Mouse (Mus musculus) MEL (cell line): ENCODE measurements around the gene Rbm5. TPM values are rescaled to one million over a fixed set of nuclear protein-coding genes. Genes with fewer than 3 reads are reported as not detected.
A peak's percentile ranks its signal among the peaks of the same experiment; 100 is the strongest.

Source experiments
- DNase-seq: peaks from one replicate; pipeline ENCODE4 v3.0.0; 2011; ENCODE audit warnings: low read depth, low spot score
- H3K27ac ChIP-seq: 2 replicates; pipeline ENCODE4 v1.5.1; 2012; ENCODE audit warnings: low read depth, mild to moderate bottlenecking, control low read depth, low read length, moderate library complexity; ENCODE audit not compliant: control insufficient read depth
- H3K27me3 ChIP-seq, 2 experiments: fragments of 150-350 bp in 1 of 2; sonication (generic) in 1 of 2; 2 replicates each; pipeline ENCODE4 v1.6.1; 2012; ENCODE audit warnings: low read length in 2 of 2, mild to moderate bottlenecking in 2 of 2, improper control_type of control experiment in 1 of 2, moderate library complexity in 1 of 2; ENCODE audit not compliant: insufficient read depth in 2 of 2, control insufficient read depth in 1 of 2
- H3K36me3 ChIP-seq, 2 experiments: 2 replicates each; pipeline ENCODE4 v1.6.1; 2012 to 2014; ENCODE audit warnings: low read length in 2 of 2, improper control_type of control experiment in 1 of 2, inconsistent platforms in 1 of 2, mild to moderate bottlenecking in 1 of 2; ENCODE audit not compliant: insufficient read depth in 2 of 2, control insufficient read depth in 1 of 2
- H3K4me1 ChIP-seq, 2 experiments: fragments of 150-350 bp in 1 of 2; sonication (generic) in 1 of 2; 2 replicates each; pipeline ENCODE4 v1.6.1; 2012; ENCODE audit warnings: low read length in 2 of 2, improper control_type of control experiment in 1 of 2, mild to moderate bottlenecking in 1 of 2; ENCODE audit not compliant: insufficient read depth in 2 of 2, control insufficient read depth in 1 of 2
- H3K4me3 ChIP-seq, 2 experiments: fragments of 150-350 bp in 1 of 2; sonication (generic) in 1 of 2; 2 replicates each; pipeline ENCODE4 v1.5.1; 2012; ENCODE audit warnings: low read depth in 2 of 2, low read length in 2 of 2, mild to moderate bottlenecking in 2 of 2, moderate library complexity in 2 of 2, control low read depth in 1 of 2, improper control_type of control experiment in 1 of 2; ENCODE audit not compliant: control insufficient read depth in 1 of 2, insufficient read depth in 1 of 2
- H3K79me2 ChIP-seq: 2 replicates; pipeline ENCODE4 v1.6.1; 2012; ENCODE audit warnings: mild to moderate bottlenecking, low read length, moderate library complexity; ENCODE audit not compliant: control insufficient read depth, poor library complexity, insufficient read depth
- H3K9ac ChIP-seq: 2 replicates; pipeline ENCODE4 v1.6.1; 2012; ENCODE audit warnings: low read depth, mild to moderate bottlenecking, control low read depth, low read length, moderate library complexity; ENCODE audit not compliant: control insufficient read depth, poor library complexity, severe bottlenecking
- H3K9me3 ChIP-seq: fragments of 150-350 bp; sonication (generic); replicated peaks from 2 replicates; pipeline ENCODE4 v1.6.1; 2012; ENCODE audit warnings: mild to moderate bottlenecking, low read length, improper control_type of control experiment, moderate library complexity; ENCODE audit not compliant: insufficient read depth
- CHD1 ChIP-seq: IDR thresholded peaks from 2 replicates; pipeline ENCODE4 v1.6.1; 2012; ENCODE audit warnings: low read depth, mild to moderate bottlenecking, inconsistent platforms, low read length, improper control_type of control experiment
- CTCF ChIP-seq, 3 experiments: IDR thresholded peaks in 2 of 3; conservative IDR thresholded peaks in 1 of 3; 2 replicates each; pipeline ENCODE4 v1.5.1; 2011 to 2012; ENCODE audit warnings: low read length in 3 of 3, low read depth in 2 of 3, mild to moderate bottlenecking in 2 of 3, improper control_type of control experiment in 1 of 3, inconsistent platforms in 1 of 3, mixed read lengths in 1 of 3, moderate library complexity in 1 of 3; ENCODE audit not compliant: control insufficient read depth in 1 of 3, insufficient read depth in 1 of 3, poor library complexity in 1 of 3, severe bottlenecking in 1 of 3
- E2F4 ChIP-seq: IDR thresholded peaks from 2 replicates; pipeline ENCODE4 v1.6.1; 2011; ENCODE audit warnings: low read depth, low read length, improper control_type of control experiment, borderline replicate concordance
- ELF1 ChIP-seq: IDR thresholded peaks from 2 replicates; pipeline ENCODE4 v1.6.1; 2014; ENCODE audit warnings: low read depth, mild to moderate bottlenecking, inconsistent platforms, low read length, improper control_type of control experiment, moderate library complexity
- EP300 ChIP-seq, 2 experiments: IDR thresholded peaks; 2 replicates each; pipeline ENCODE4 v1.6.1; 2011; ENCODE audit warnings: improper control_type of control experiment in 2 of 2, low read length in 2 of 2, low read depth in 1 of 2, mild to moderate bottlenecking in 1 of 2
- KAT2A ChIP-seq: conservative IDR thresholded peaks from 2 replicates; pipeline ENCODE4 v1.6.1; 2012; ENCODE audit warnings: low read depth, low read length, improper control_type of control experiment, inconsistent platforms
- MAFK ChIP-seq: IDR thresholded peaks from 2 replicates; pipeline ENCODE4 v1.6.1; 2011; ENCODE audit warnings: low read depth, mild to moderate bottlenecking, low read length, improper control_type of control experiment, borderline replicate concordance
- MAX ChIP-seq: IDR thresholded peaks from 2 replicates; pipeline ENCODE4 v1.6.1; 2011; ENCODE audit warnings: low read length, improper control_type of control experiment
- MAZ ChIP-seq: IDR thresholded peaks from 2 replicates; pipeline ENCODE4 v1.6.1; 2012; ENCODE audit warnings: low read depth, mild to moderate bottlenecking, inconsistent platforms, low read length, improper control_type of control experiment
- MEF2A ChIP-seq: IDR thresholded peaks from 2 replicates; pipeline ENCODE4 v1.6.1; 2014; ENCODE audit warnings: low read depth, mild to moderate bottlenecking, inconsistent platforms, low read length, improper control_type of control experiment; ENCODE audit not compliant: poor library complexity, insufficient replicate concordance, severe bottlenecking; ENCODE audit errors: extremely low read depth
- MXI1 ChIP-seq: IDR thresholded peaks from 2 replicates; pipeline ENCODE4 v1.6.1; 2011; ENCODE audit warnings: mild to moderate bottlenecking, low read depth, low read length, improper control_type of control experiment
- MYC ChIP-seq: IDR thresholded peaks from 2 replicates; pipeline ENCODE4 v1.6.1; 2011; ENCODE audit warnings: low read depth, mild to moderate bottlenecking, low read length, improper control_type of control experiment, moderate library complexity
- POLR2A ChIP-seq, 2 experiments: IDR thresholded peaks; 2 replicates each; pipeline ENCODE4 v1.6.1; 2011 to 2012; ENCODE audit warnings: low read length in 2 of 2, mild to moderate bottlenecking in 2 of 2, control low read depth in 1 of 2, improper control_type of control experiment in 1 of 2, low read depth in 1 of 2, moderate library complexity in 1 of 2; ENCODE audit not compliant: control insufficient read depth in 1 of 2, insufficient read depth in 1 of 2, poor library complexity in 1 of 2
- POLR2AphosphoS5 ChIP-seq: IDR thresholded peaks from 2 replicates; pipeline ENCODE4 v1.6.1; 2012; ENCODE audit warnings: low read depth, borderline replicate concordance, mild to moderate bottlenecking, inconsistent platforms, low read length, moderate library complexity, mixed read lengths
- RAD21 ChIP-seq: IDR thresholded peaks from 2 replicates; pipeline ENCODE4 v1.6.1; 2011; ENCODE audit warnings: mild to moderate bottlenecking, low read depth, low read length, improper control_type of control experiment
- SMC3 ChIP-seq: IDR thresholded peaks from 2 replicates; pipeline ENCODE4 v1.6.1; 2011; ENCODE audit warnings: low read depth, low read length, improper control_type of control experiment
- TBP ChIP-seq: IDR thresholded peaks from 2 replicates; pipeline ENCODE4 v1.8.0; 2011; ENCODE audit warnings: low read depth, low read length, improper control_type of control experiment
- TCF12 ChIP-seq: IDR thresholded peaks from 2 replicates; pipeline ENCODE4 v1.6.1; 2014; ENCODE audit warnings: low read depth, mild to moderate bottlenecking, inconsistent platforms, low read length, improper control_type of control experiment, moderate library complexity
- UBTF ChIP-seq: IDR thresholded peaks from 2 replicates; pipeline ENCODE4 v1.6.1; 2012; ENCODE audit warnings: low read depth, mild to moderate bottlenecking, inconsistent platforms, low read length, improper control_type of control experiment, moderate library complexity, borderline replicate concordance; ENCODE audit not compliant: insufficient read depth
- USF1 ChIP-seq: IDR thresholded peaks from 2 replicates; pipeline ENCODE4 v1.6.1; 2014; ENCODE audit warnings: low read depth, mild to moderate bottlenecking, inconsistent platforms, low read length, improper control_type of control experiment, moderate library complexity
- ZC3H11A ChIP-seq: IDR thresholded peaks from 2 replicates; pipeline ENCODE4 v1.6.1; 2012; ENCODE audit warnings: low read depth, mild to moderate bottlenecking, inconsistent platforms, low read length, improper control_type of control experiment
- ZKSCAN1 ChIP-seq: IDR thresholded peaks from 2 replicates; pipeline ENCODE4 v1.6.1; 2012; ENCODE audit warnings: low read depth, mild to moderate bottlenecking, inconsistent platforms, low read length, improper control_type of control experiment, moderate library complexity
- ZMIZ1 ChIP-seq: IDR thresholded peaks from 2 replicates; pipeline ENCODE4 v1.6.1; 2012; ENCODE audit warnings: low read depth, mild to moderate bottlenecking, inconsistent platforms, low read length, improper control_type of control experiment, moderate library complexity
- polyA plus RNA-seq, 2 experiments: library from polyadenylated mRNA; stranded (reverse) in 1 of 2; unstranded in 1 of 2; fragments of >175 nt in 1 of 2; fragments of >200 nt in 1 of 2; gene quantifications; 2 replicates each; pipeline versions ENCODE4 v1.2.1 to v1.2.4; 2012; ENCODE audit warnings: low replicate concordance in 2 of 2, low read depth in 1 of 2; ENCODE audit not compliant: insufficient read length in 2 of 2, insufficient read depth in 1 of 2, missing spikeins in 1 of 2
- total RNA-seq: library from RNA; depleted of rRNA; stranded (reverse); fragments of 300-350 nt; gene quantifications from 2 replicates; pipeline ENCODE4 v1.2.3, GENCODE M21; 2012

Gene Rbm5
- total and polyA plus RNA-seq, 3 experiments: 80.2 to 143 (median 125) TPM

- Histone ChIP-seq H3K79me2 (peaks cover 3% of the 10 kb centered on the region; the same call in 1 of the 2 replicates), H3K4me1 (peaks cover 6 to 19% of the 10 kb centered on the region in 2 experiments; a peak in 3 of 4 replicates), H3K4me3 (no peak overlapping the region), H3K27me3 (no peaks in the 10 kb centered on the region), H3K36me3 (peaks cover 34 to 84% of the 10 kb centered on the region in 2 experiments), H3K9me3 (no peaks in the 10 kb centered on the region), H3K27ac (no peak overlapping the region)
- no peak for DNase-seq
- TF ChIP-seq KAT2A: no peak
- TF ChIP-seq TCF12: 0 out of 2 replicates have a peak, but pooled peaks have one; percentile 13
- TF ChIP-seq, all 39 proteins: peak for 1
- H3K9ac ChIP-seq: no peak overlapping the region
These were observed 22.7 kb downstream of the Rbm5 start for GRCm38 (mm10) chr9:107748063-107748462.

GRCm38 (mm10) chr9:107747310-107747709, 23.5 kb downstream of the Rbm5 start:
- Histone ChIP-seq H3K27ac (no peak overlapping the region), H3K79me2 (peaks cover 3% of the 10 kb centered on the region; the same call in 1 of the 2 replicates), H3K9ac (no peak overlapping the region), H3K36me3 (peaks cover 30 to 83% of the 10 kb centered on the region in 2 experiments), H3K9me3 (no peaks in the 10 kb centered on the region), H3K4me3 (no peak overlapping the region), H3K27me3 (no peaks in the 10 kb centered on the region), H3K4me1 (peaks cover 6 to 19% of the 10 kb centered on the region in 2 experiments; a peak in 3 of 4 replicates)
- no peak for TF ChIP-seq EP300 (IDR thresholded peaks at IDR 0.05; ENCODE audit: low read depth in 1 of 2, low read length in 2 of 2)
- no peak for TF ChIP-seq SMC3
- no peak for TF ChIP-seq TCF12
- TF ChIP-seq ELF1: no peak
- no peak for TF ChIP-seq ZMIZ1
- no peak for TF ChIP-seq POLR2AphosphoS5
- no peak for TF ChIP-seq MAZ
- no peak for TF ChIP-seq MAFK
- TF ChIP-seq TBP: no peak
- no peak for TF ChIP-seq KAT2A
- no peak for DNase-seq

- H3K9ac ChIP-seq: no peak overlapping the region
- peaks cover 3% of the 10 kb centered on the region; the same call in 1 of the 2 replicates for H3K79me2 ChIP-seq
- H3K4me3 ChIP-seq: no peak overlapping the region
- peak; percentile 57 for DNase-seq
- H3K27ac ChIP-seq: no peak overlapping the region
- TF ChIP-seq POLR2A (IDR thresholded peaks at IDR 0.05; ENCODE audit: control insufficient read depth in 1 of 2, insufficient read depth in 1 of 2, low read depth in 1 of 2, low read length in 2 of 2, poor library complexity in 1 of 2) (no peak), E2F4 (no peak), UBTF (no peak), MXI1 (peak; percentile 42; the same call in 1 of the 2 replicates), EP300 (IDR thresholded peaks at IDR 0.05; ENCODE audit: low read depth in 1 of 2, low read length in 2 of 2) (no peak), SMC3 (peak; percentile 28), KAT2A (no peak), MEF2A (no peak), ELF1 (no peak), MYC (peak; percentile 83), MAZ (no peak), CHD1 (no peak), ZC3H11A (peak; percentile 34; the same call in 1 of the 2 replicates), ZKSCAN1 (no peak), CTCF (IDR thresholded peaks at IDR 0.05 in 2 of 3, conservative IDR thresholded peaks at IDR 0.05 in 1 of 3; ENCODE audit: control insufficient read depth in 1 of 3, insufficient read depth in 1 of 3, low read depth in 2 of 3, low read length in 3 of 3, poor library complexity in 1 of 3, severe bottlenecking in 1 of 3) (peak; percentile 50 to 57 (median 51)), RAD21 (peak; percentile 12), USF1 (no peak), MAX (no peak)
- H3K9me3 ChIP-seq: no peaks in the 10 kb centered on the region
- H3K36me3 ChIP-seq: peaks cover 26 to 82% of the 10 kb centered on the region in 2 experiments
- H3K4me1 ChIP-seq: peaks cover 6 to 17% of the 10 kb centered on the region in 2 experiments; a peak in 3 of 4 replicates
- no peaks in the 10 kb centered on the region for H3K27me3 ChIP-seq
These were observed 24.1 kb downstream of the Rbm5 start for GRCm38 (mm10) chr9:107746679-107747078.
